Mouse (Mus musculus) c-Kit-positive CD71-positive TER-119-negative erythroid progenitor cells, embryonic 14.5 days (primary cell): ENCODE measurements around the gene Rgs5.

Source experiments
- DNase-seq: peaks from one replicate; pipeline ENCODE4 v3.0.0-alpha.2; 2013; ENCODE audit warnings: low read depth

Rgs5 gene

GRCm38 (mm10) chr1:169655256-169655655, at the start of gene Rgs5:
Rgs5 (plus strand) TSS chr1:169655501.
- DNase-seq: no peak

GRCm38 (mm10) chr1:169606164-169606563, 49.1 kb upstream of the Rgs5 start:
- DNase-seq: no peak

- no peak for DNase-seq
Observed at GRCm38 (mm10) chr1:169629738-169630137, 25.6 kb upstream of the Rgs5 start.

- no peak for DNase-seq
Observed at GRCm38 (mm10) chr1:169637251-169637750, 18.0 kb upstream of the Rgs5 start.

GRCm38 (mm10) chr1:169644884-169645653, 10.2 kb upstream of the Rgs5 start:
- no peak for DNase-seq

GRCm38 (mm10) chr1:169659479-169659878, 4.2 kb downstream of the Rgs5 start:
- no peak for DNase-seq

GRCm38 (mm10) chr1:169667328-169667727, 12.0 kb downstream of the Rgs5 start:
- DNase-seq: no peak

- no peak for DNase-seq
Observed at GRCm38 (mm10) chr1:169670705-169671104, 15.4 kb downstream of the Rgs5 start.

- no peak for DNase-seq
Observed at GRCm38 (mm10) chr1:169671801-169672200, 16.5 kb downstream of the Rgs5 start.

GRCm38 (mm10) chr1:169672272-169672671, 17.0 kb downstream of the Rgs5 start:
- DNase-seq: no peak

GRCm38 (mm10) chr1:169674116-169674515, 18.8 kb downstream of the Rgs5 start:
- DNase-seq: no peak

GRCm38 (mm10) chr1:169676751-169677150, 21.4 kb downstream of the Rgs5 start:
- DNase-seq: no peak

GRCm38 (mm10) chr1:169680455-169681208, 25.3 kb downstream of the Rgs5 start:
- no peak for DNase-seq

GRCm38 (mm10) chr1:169682775-169683497, 27.6 kb downstream of the Rgs5 start:
- no peak for DNase-seq

GRCm38 (mm10) chr1:169685257-169685656, 30.0 kb downstream of the Rgs5 start:
- DNase-seq: no peak

GRCm38 (mm10) chr1:169693040-169693439, 37.7 kb downstream of the Rgs5 start:
- no peak for DNase-seq

- DNase-seq: no peak
Observed at GRCm38 (mm10) chr1:169693537-169693936, 38.2 kb downstream of the Rgs5 start.

- DNase-seq: no peak
Observed at GRCm38 (mm10) chr1:169695356-169695755, 40.1 kb downstream of the Rgs5 start.

- no peak for DNase-seq
Observed at GRCm38 (mm10) chr1:169697236-169697635, 41.9 kb downstream of the Rgs5 start.

- no peak for DNase-seq
Observed at GRCm38 (mm10) chr1:169699184-169699583, 43.9 kb downstream of the Rgs5 start.

GRCm38 (mm10) chr1:169704395-169705087, 49.2 kb downstream of the Rgs5 start:
- DNase-seq: no peak

- DNase-seq: no peak
Observed at GRCm38 (mm10) chr1:169721836-169722235, 66.5 kb downstream of the Rgs5 start.
